Mouse (Mus musculus): Measurements from ENCODE around the gene Dgki.
A peak's percentile ranks its signal among the peaks of the same experiment; 100 is the strongest.

Dgki gene

GRCm38 (mm10) chr6:37057536-37057935, 242.4 kb downstream of the Dgki start:
- DNase-seq = no peak

- DNase-seq = no peak
These were observed 244.3 kb downstream of the Dgki start for GRCm38 (mm10) chr6:37055634-37056033.

GRCm38 (mm10) chr6:37055128-37055527, 244.9 kb downstream of the Dgki start:
- no peak for DNase-seq

GRCm38 (mm10) chr6:37054435-37055020, 245.5 kb downstream of the Dgki start:
- peak; percentile 48 for DNase-seq

- DNase-seq = no peak
These were observed 246.6 kb downstream of the Dgki start for GRCm38 (mm10) chr6:37053411-37053810.

GRCm38 (mm10) chr6:37051652-37052051, 248.3 kb downstream of the Dgki start:
- no peak for DNase-seq

- no peak for DNase-seq
These were observed 248.8 kb downstream of the Dgki start for GRCm38 (mm10) chr6:37051150-37051549.

GRCm38 (mm10) chr6:37047611-37048129, 252.3 kb downstream of the Dgki start:
- DNase-seq = no peak

GRCm38 (mm10) chr6:37046152-37046788, 253.7 kb downstream of the Dgki start:
- DNase-seq = peak; percentile 78

GRCm38 (mm10) chr6:37044796-37045195, 255.2 kb downstream of the Dgki start:
- no peak for DNase-seq

GRCm38 (mm10) chr6:37038444-37038843, 261.5 kb downstream of the Dgki start:
- no peak for DNase-seq

- peak; percentile 63 for DNase-seq
These were observed 262.7 kb downstream of the Dgki start for GRCm38 (mm10) chr6:37037115-37037908.

GRCm38 (mm10) chr6:37035681-37036080, 264.3 kb downstream of the Dgki start:
- no peak for DNase-seq

GRCm38 (mm10) chr6:37030986-37031385, 269.0 kb downstream of the Dgki start:
- no peak for DNase-seq

GRCm38 (mm10) chr6:37030402-37030801, 269.6 kb downstream of the Dgki start:
- no peak for DNase-seq

- DNase-seq = no peak
These were observed 271.1 kb downstream of the Dgki start for GRCm38 (mm10) chr6:37028841-37029240.

- DNase-seq = no peak
These were observed 271.7 kb downstream of the Dgki start for GRCm38 (mm10) chr6:37028300-37028699.

GRCm38 (mm10) chr6:37026343-37027243, 273.4 kb downstream of the Dgki start:
- DNase-seq = no peak

GRCm38 (mm10) chr6:37016046-37016445, 283.9 kb downstream of the Dgki start:
- DNase-seq = no peak

- DNase-seq = no peak
These were observed 288.4 kb downstream of the Dgki start for GRCm38 (mm10) chr6:37011597-37011996.

GRCm38 (mm10) chr6:37007573-37007972, 292.4 kb downstream of the Dgki start:
- DNase-seq = no peak

GRCm38 (mm10) chr6:37004914-37005313, 295.1 kb downstream of the Dgki start:
- no peak for DNase-seq

GRCm38 (mm10) chr6:37003235-37003634, 296.7 kb downstream of the Dgki start:
- DNase-seq = no peak

Measured in lung, postnatal 10 days (tissue).